Mouse (Mus musculus) erythroid progenitor cell, adult 5-6 weeks (primary cell): ENCODE measurements around the gene Xpo5. TPM values are rescaled to one million over a fixed set of nuclear protein-coding genes. Genes with fewer than 3 reads are reported as not detected.
A peak's percentile ranks its signal among the peaks of the same experiment; 100 is the strongest.

Source experiments
- ATAC-seq: replicated peaks from 2 replicates; pipeline ENCODE4 v1.8.0; 2016; ENCODE audit warnings: moderate number of reproducible peaks, mild to moderate bottlenecking, moderate TSS enrichment, inconsistent platforms; ENCODE audit not compliant: poor library complexity, low FRiP score, severe bottlenecking
- total RNA-seq, 2 experiments: library from RNA; stranded (forward) in 1 of 2; stranded (reverse) in 1 of 2; fragments of 150-400 nt in 1 of 2; fragments of 186-747, 209-891 nt in 1 of 2; gene quantifications; 2 replicates each; pipeline versions ENCODE4 v1.2.3 to v1.2.4; 2015 to 2017; ENCODE audit warnings: low replicate concordance in 2 of 2

Xpo5 gene
- total RNA-seq, 2 experiments from 2014 or later = 26.8 to 32.0 TPM

DNA sequence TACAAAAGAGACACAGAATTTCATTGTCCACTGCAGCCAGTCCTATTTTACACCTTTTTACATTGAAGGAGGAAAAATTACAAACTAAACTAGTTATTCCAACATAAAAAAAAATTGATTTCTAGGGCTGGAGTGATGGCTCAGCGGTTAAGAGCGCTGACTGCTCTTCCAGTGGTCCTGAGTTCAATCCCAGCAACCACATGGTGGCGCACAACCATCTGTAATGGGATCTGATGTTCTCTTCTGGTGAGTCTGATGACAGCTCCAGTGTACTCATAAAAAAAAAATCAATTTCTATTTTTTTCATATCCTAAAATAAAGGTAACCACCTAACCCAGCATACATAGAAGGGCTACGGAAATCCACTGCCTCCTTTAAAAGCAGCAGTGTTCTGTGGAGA lies 20.3 kb upstream of the Xpo5 start:
- no peak for ATAC-seq

DNA sequence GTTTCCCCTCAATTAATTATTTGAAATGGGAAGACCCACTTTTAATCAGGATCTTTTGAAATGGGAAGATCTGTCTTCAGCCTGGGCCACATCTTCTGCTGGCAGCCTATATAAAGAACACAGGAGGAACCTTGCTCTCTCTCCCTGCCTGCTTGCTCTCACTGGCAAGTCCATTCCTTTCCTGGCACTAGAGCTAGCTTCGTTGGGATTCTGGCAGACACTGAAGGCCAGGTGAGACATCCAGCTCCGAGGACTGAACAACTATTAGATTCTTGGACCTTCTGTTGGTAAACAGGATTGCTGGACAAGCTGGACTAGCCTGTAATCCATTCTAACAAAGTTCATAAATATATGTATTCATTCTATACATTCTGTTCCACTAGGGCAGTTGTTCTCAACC lies 13.8 kb upstream of the Xpo5 start:
- no peak for ATAC-seq

DNA sequence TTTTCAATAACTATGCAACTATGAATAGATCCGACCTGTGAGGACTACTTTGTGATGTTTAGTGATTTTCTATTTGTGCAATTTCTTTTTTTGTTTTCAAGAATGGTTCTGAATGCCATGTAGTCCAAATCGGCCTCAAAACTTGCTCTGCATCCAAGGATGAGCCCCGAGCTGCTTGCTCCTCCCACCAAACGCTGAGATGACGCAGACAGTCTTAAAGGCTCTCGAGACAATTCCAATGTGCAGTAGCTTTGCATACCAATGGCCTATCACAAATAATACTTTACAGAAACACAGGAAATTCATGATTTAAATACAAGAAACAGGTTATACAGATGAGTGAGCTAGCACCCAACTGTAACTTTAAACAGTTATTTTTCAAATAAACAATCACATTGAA lies 1.4 kb upstream of the Xpo5 start:
- ATAC-seq = peak; percentile 56; the same call in 1 of the 2 replicates

DNA sequence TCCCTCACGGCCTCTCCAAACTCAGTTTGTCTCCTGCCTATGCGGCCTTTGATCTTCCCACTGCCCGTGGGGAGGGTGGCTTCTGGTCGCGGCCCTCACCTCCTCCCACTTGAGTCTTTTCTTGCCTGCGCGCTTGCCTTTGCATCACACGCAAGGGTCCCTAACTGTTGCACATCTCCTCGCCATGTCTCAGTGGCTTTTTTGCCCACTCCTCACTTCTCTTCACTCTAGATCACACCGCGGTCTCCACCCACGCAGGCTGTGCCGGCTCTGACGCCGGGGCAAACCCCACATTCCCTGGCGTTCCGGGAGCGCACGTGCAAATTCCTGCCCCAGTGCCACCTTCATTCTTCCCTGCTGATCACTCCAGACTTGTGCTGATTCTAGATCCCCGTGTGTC lies 496 bp downstream of the Xpo5 start:
- peak; percentile 33 for ATAC-seq

DNA sequence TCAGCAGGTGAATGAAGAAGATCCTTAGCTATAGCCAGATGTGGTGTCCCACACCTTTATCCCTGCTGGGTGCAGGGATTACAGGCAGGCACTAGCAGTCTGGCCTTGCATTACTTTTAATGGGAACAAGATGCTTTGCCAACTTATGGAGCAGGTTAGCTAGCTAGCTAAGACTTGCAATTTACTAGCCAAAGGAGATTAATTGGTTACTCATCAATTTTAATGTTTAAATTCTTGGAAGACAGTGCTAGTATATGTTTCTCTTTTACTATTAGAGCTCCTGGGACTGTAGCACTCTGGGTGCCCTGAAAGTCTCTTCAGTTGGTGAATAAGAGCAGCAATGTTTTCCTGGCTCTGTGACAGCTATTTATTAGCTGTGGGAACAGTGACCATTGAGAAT lies 4.1 kb downstream of the Xpo5 start:
- ATAC-seq = no peak

DNA sequence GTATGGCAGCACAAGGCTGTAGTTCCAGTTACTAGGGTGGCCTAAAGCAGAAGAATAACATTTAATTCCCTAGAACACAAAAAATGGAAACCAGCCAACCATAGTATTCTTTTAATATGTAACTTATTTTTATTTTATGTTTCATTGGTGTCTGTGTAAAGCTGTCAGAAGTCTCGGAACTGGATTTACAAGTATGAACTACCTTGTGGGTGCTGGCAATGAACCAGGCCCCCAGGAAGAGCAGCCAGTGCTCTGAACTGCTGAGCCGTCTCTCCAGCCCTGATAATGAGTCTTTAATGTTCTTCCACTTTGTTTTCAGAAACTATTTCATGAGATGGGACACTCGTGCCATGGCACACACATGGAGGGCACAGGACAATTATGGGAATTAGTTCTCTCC lies 8.0 kb downstream of the Xpo5 start:
- ATAC-seq = no peak

DNA sequence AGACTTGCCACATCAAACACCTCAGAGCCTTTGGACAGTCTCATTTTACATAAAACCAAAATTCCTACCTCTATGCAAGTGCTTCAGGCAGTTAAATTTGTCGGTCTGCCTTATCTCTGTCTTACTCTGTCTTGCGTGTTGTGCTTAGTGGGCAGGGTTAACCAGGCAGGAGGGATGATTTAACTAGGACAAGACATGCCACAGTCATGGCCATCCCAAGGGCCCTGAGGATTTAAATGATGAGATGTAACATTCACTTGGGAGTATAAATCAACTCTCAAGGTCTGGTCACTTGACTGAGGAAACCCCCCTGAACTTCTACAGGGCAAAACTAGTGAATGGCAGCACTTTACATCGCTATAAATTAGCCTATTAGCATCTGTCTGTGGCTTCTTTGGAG lies 19.0 kb downstream of the Xpo5 start:
- no peak for ATAC-seq

DNA sequence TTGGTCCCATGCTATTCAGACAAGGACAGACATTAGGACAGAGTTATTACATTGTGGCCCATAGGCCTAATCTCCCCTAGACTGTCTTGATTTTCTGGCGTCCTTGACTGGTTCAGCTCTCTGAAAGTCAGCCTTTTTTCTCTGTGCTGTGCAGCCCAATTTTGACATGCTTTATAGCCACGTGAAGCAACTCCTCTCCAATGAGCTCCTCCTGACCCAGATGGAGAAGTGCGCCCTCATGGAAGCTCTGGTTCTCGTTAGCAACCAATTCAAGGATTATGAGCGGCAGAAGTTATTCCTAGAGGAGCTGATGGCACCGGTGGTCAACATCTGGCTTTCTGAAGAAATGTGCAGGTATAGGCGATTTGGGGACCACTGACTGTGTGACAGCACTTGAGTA lies 25.0 kb downstream of the Xpo5 start:
- no peak for ATAC-seq

DNA sequence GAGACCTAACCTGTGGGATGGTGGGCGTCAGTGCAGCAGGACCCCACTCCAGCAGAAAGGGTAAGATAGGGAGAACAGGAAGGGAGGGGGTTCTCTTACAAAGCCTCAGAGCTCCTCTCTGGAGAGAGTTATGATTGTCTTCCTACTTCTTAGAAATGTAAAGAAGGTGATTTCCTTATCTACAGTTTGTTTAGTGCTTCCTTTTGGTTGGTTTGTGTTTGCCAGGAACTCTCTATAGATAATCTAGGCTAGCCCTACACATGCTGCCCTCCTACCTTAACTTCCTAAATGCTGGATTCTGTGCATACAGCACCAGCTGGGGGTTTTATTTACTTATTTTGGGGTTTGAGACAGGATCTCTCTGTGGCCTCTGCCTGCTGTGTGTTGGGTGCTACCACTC lies 33.5 kb downstream of the Xpo5 start:
- no peak for ATAC-seq

DNA sequence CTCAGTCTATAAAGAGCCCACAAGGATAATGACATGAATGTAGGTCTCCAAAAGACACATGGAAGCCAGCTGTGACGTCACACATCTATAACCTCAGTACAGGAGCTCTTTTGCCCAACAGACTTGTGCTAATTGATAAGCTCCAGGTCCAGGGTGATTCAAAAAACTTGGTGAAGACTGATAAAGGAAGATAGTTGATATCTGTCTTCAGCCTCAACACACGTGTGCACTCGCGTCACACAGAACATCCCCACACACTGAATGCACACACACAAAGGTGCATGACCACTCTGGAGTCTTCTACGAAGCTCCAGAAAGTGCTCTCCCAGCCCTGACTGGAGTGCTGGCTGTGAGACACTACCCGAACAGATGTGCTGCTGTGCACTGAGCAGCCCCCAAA lies 34.5 kb downstream of the Xpo5 start:
- peak; percentile 36; the same call in 1 of the 2 replicates for ATAC-seq

DNA sequence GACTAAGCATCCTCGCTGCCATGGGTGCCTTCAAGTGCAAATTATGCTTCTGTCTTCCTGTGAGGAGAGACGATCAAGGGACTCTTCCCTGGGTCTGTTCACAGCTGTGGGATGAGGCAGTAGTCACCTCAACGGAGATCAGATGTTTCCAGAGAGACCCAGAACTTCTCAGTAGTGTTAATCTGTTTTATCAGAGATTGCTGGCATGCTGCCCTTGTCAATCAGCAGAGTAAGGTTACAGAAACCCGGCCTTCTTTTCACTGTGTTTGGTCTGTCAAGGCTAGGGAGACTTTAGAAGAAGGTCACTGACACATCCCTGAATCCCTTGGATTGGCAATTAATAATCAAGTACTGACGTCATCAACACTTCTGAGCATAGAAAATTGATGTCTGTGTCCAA lies 34.9 kb downstream of the Xpo5 start:
- no peak for ATAC-seq

DNA sequence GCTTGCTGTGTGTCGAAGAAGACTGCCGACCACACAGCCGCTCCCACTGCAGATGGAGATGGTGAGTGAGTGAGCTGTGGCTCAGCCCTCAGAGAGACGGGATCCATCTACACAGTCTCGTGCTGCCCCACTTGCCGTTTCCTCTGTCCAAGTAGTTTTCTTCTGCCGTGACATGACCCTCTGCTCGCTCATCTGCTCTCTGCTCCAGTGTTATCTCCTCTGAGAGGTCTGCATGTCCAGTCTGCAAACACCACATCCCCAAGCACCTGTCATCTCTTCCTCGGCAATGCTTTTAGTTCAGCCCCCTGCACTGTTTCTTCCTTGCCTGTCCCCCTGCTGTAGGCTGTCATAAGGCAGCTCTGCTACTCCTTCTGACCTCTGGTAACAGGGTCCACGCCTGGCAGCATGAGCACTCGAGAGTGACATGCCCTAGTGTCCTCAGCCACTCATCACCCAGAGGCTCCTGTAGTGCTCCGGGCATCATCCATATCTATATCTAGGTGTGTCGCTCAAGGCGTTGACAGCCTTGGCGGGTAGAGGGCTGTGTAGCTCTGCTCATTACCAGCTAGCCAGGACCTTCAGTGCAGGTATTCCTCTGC lies 37.0 kb downstream of the Xpo5 start:
- no peak for ATAC-seq

DNA sequence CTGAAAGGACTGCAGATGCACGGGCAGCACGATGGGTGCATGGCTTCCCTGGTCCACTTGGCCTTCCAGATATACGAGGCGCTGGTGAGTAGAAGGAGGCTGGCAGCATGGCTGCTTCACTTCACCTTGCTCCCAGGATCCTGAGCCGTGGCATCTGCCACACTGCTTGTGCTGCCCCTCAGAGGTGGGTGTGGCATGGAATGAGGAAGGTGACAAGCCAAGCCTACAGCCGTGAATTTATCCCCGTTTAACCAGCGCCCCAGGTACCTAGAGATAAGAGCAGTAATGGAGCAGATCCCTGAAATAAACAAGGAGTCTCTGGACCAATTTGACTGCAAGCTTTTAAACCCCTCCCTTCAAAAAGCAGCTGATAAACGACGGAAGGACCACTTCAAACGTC lies 38.9 kb downstream of the Xpo5 start:
- no peak for ATAC-seq

DNA sequence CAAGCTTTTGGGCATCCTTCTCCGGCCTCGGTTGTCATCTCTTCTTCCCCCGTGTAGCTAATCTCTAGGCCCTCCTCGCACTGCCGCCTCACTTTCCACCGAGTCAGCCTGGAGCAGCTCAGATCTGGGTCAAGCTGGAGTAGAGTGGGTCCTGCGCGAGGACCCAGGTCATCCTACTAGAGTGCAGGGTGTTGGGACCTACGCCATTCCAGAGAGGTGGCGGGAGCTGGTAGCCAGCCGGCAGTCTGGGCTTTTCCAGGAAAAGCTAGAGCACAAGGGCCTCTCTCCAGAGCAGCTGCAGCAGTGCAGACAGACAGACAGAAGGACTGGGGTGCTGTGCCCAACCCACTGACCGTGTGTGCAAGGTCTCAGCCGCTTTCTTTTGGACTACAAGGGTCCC lies 39.7 kb downstream of the Xpo5 start:
- ATAC-seq = no peak

DNA sequence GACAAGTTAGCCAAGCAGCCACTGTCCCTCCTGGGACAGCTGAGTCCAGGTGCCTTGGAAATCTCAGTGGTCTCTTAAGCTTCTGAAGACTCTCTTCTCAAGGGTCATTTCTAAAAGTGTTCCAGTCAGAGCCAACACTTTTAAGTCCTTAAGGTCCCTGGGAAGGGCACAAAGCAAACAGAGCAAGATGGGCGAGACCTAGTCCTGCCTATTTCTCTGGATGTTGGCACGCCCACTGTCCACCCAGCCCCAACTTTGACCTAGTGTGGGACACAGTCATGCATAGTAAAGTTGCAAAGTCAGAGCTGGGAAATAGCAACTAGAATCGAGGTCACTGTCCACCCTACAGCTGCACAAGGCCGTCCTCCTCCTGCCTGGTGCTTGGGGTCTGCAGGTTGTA lies 40.4 kb downstream of the Xpo5 start:
- ATAC-seq = no peak

DNA sequence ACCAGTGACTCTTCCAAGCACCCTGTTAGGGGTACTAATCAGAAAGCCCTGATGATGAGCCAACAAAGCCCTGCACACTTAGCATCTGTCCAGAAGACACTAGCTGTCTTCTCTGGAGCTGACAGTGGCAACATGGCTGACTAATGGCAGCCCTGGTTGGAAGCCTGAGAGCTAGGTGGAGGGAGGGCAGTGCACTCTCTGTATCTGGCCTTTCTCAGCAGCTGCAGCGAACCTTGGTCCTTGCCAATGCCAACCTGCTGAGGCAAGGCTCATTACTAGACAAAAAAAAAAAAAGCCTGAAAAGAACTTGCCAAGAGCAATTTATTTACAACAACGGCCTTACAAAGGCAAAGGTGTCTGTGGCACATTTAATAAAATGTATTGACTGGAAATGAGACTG lies 41.0 kb downstream of the Xpo5 start:
- no peak for ATAC-seq

DNA sequence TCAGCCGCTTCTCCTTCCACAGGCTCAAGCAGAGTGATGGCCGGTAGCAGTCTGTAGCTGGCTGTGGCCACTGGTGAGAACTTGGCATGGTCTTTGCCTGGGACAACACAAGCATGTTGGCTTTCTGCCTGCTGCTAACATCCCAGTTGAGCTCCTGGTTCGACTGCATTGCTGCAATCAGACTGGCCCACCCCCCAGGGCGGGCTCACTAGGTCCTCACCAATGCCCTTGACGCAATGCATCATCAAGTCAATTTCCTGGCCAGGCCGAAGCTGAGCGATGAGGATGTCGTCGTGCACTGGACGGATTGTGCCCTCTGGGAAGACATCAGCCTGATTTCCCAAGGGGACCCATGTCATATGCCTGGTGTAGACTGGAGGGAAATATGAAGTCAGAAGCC lies 42.0 kb downstream of the Xpo5 start:
- no peak for ATAC-seq

DNA sequence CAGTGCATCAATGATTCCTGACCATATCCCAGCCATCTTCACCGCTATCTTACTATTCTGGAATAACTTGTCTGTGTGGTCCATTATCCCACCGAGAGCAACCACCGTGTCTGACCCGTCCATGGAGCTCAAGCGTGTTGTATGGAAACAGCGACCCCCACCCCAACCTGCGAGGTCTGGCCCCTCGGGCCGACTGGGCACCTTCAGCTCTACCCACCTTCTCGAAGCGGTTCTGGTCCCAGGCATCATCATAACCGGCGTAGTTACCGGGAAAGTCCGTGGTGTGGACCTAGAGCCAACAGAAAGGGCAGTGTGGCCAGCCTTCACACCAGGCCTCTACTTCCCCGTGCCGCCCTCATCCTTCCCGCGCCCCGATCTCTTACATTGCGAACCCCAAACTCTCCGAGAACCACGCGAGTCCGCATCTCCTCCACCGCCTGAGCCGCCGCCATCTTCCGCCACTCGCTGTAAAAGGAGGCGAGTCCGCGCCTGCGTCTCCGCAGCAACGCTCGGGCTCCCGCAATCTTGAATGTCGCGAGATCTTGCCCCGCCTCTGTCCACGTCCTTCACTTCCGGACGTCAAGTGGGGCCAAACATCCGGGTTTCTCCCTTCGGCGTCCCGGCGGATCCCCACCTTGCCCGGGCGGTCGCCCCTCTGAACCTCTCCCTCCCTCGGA lies 45.1 kb downstream of the Xpo5 start, which contains the start of the genes Polr1c and Yipf3:
Gene Polr1c (minus strand): TSS at position 543 of the 677 bp plus-strand sequence.
Gene Yipf3 (plus strand): TSS at position 569 of the 677 bp plus-strand sequence.
- ATAC-seq = peak; percentile 94

DNA sequence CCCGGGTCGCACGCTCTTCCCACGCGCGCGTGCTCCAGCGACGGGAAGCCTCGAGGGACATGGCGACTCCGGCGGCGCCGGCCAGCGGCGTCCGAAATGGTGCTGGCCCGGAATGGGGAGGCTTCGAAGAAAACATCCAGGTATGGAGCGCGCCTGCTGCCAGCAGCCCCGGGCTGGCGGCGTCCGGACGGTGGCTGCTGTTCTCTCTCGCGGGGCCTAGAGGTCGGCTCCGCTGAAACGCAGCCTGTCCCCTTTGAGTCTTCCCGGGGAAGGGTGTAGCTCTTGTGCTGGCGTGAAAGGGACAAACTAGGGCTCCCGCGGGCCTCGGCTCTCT lies 45.6 kb downstream of the Xpo5 start:
- peak; percentile 32 for ATAC-seq

DNA sequence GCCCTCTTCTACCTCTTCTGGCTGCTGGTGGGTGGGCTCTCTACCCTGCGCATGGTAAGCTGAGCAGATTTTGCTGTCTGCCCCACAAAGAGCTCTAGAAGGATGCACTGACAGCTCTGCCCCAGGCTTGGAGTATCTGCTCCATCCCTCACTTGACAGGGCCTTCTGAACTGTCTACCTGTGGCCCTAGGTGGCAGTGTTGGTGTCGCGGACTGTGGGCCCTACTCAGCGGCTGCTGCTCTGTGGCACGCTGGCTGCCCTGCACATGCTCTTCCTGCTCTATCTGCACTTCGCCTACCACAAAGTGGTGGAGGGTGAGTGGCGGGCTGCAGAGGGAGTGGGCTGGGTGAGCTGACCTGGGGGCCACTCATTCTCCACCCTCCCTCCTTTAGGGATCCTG lies 48.6 kb downstream of the Xpo5 start:
- ATAC-seq = no peak

DNA sequence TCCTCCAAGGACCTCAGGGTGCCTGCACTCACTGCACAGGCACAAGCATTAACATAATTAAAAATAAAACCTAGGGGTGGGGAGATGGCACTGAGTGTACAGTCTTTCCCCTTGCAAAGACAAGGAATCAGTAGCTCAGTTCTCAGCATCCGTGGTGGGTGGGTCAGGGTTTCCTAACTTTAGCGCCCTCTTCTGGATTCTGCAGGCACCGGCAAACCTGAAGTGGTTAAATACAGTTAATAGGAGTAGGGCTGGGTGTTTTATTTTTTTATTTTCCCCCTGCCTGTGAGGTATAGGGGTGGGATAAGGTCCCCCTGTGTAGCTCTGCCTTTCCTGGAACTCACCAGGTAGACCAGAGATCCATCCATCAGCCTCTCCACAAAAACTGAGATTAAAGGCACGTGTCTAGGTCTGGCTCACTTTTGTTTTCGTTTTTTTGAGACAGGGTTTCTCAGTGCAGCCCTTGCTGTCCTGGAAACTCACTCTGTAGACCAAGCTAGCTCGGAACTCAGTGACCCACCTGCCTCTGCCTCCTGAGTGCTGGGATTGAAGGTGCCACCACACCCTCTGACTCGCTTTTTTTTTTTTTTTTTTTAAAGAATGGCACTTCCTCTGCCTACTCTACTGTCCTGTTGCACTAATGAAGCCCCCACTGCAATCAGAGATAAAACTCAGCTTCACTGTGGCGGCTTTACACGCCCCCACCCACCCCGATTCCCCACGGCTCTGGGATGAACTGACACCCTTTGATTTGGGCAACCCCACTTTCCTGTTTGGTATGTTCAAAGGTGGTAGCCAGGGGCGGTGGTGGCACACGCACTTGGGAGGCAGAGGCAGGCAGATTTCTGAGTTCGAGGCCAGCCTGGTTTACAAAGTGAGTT lies 50.2 kb downstream of the Xpo5 start:
- ATAC-seq = no peak
